Mouse (Mus musculus) heart, adult 2 months (tissue): ENCODE results near the gene Fam53b.

Experiments used
- CTCF ChIP-seq: fragments of 200-600 bp; IDR thresholded peaks from 2 replicates; pipeline ENCODE4 v1.8.1; 2022; ENCODE audit warnings: antibody characterized with exemption, mild to moderate bottlenecking, moderate library complexity
- EP300 ChIP-seq: fragments of 200-500 bp; IDR thresholded peaks from 2 replicates; pipeline ENCODE4 v1.6.1; 2011; ENCODE audit warnings: low read depth, low read length, control low read depth; ENCODE audit not compliant: insufficient read depth
- POLR2A ChIP-seq: fragments of 200-500 bp; IDR thresholded peaks from 2 replicates; pipeline ENCODE4 v1.6.1; 2011; ENCODE audit warnings: mild to moderate bottlenecking, low read depth, low read length, control low read depth; ENCODE audit not compliant: insufficient read depth

DNA sequence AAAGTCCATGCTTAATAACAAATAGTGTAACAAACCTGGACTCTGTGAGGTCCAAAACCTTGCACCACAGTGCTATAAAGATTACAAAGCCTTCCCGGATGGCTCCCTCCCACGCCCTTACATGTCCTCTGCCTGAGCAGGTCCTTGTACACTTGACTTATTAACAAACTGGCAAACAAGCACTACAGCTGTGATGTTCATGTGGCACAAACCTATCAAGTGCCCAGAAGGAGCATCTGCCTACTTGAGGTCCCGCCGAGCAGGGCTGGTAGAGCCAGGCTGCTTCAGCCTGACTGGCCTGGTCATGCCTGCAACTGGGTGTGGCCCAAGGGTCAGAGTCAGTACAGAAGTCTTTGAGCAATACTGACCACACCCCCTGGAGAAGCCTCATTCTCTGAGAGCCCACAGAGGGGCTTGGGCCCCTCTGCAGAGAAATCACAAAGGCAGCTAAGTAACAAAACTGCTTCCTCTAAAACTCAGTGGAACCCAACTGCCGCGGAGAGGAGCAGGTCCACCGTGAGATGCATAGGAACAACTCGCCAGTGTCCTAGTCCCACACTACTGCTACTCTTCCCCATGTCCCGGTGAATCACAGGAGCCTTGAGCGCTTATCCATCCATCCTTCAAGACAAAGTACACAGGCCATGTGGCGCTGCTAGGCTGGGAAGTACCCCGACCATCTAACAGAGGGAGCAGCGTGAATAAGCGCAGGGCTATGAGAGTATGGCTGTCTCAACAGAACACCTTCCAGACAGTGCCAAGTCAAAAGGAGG, 23.1 kb downstream of the Fam53b start:
- no peak for TF ChIP-seq CTCF
- TF ChIP-seq POLR2A: no peak
- no peak for TF ChIP-seq EP300
